Mouse (Mus musculus): Measurements from ENCODE around the gene Zfp865. TPM values are rescaled to one million over a fixed set of nuclear protein-coding genes. Genes with fewer than 3 reads are reported as not detected.

Gene Zfp865
- total and polyA plus RNA-seq, 3 experiments, result 4.0 to 21.0 (median 12.3) TPM

DNA sequence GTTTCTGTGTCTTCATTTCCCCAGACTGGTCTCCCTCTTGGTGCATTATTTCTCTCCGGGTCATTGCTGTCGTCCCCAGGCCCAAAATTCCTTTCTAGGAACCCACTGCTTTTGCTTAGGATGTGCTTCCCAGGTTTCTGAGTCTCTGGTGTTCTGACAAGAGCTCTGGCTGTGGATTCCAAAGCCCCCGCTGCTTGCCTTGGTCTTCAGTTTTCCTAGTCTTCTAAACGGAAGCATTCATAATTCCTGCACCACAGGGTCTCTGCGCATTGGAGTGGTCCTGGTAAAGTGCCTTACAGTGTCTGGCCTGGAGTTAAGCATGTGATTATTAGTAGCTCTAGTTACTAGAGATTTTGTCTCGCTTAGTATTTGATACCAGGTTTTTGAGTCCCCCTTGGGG, 60.6 kb downstream of the Zfp865 start:
- dilution Hi-C loops (cut with MboI; ENCODE audit: extremely low pct_ligation_motif_present, extremely low pct_unique_long_range_greater_than_20kb, low sequenced_read_pairs) (no loop called here), in situ Hi-C loops (cut with MboI; ENCODE audit: low pct_ligation_motif_present, low pct_unique_long_range_greater_than_20kb, low sequenced_read_pairs) (no loop called here)
- no peak for DNase-seq (ENCODE audit: extremely low read depth)

GRCm38 (mm10) chr7:5081241-5081640, 61.1 kb downstream of the Zfp865 start:
- Histone ChIP-seq H3K4me3 (replicated peaks in 1 of 3; ENCODE audit: low read depth in 2 of 3, low read length in 2 of 3, poor library complexity in 1 of 3) (peak overlapping the region; percentile 93 to 100 (median 99)), H3K27ac (ENCODE audit: insufficient read depth, low read depth) (no peak overlapping the region), H3K4me2 (ENCODE audit: insufficient read depth, low read depth, poor library complexity, severe bottlenecking) (peak overlapping the region; percentile 83), H3K9ac (ENCODE audit: insufficient read depth, low read depth) (peak overlapping the region; percentile 98), H3K79me2 (replicated peaks; ENCODE audit: control insufficient read depth, extremely low read depth, insufficient read depth, poor library complexity, severe bottlenecking) (peaks cover 63% of the 10 kb centered on the region), H3K36me3 (replicated peaks in 1 of 2; ENCODE audit: control insufficient read depth in 1 of 2, insufficient read depth in 1 of 2, low read length in 1 of 2) (peaks cover 33 to 53% of the 10 kb centered on the region in 2 experiments), H3K4me1 (ENCODE audit: control insufficient read depth in 1 of 2, insufficient read depth in 2 of 2) (peaks cover 9 to 49% of the 10 kb centered on the region in 2 experiments), H3K9me3 (replicated peaks; ENCODE audit: low read length) (no peaks in the 10 kb centered on the region), H3K27me3 (replicated peaks) (no peaks in the 10 kb centered on the region)
- TF ChIP-seq SIN3A (IDR thresholded peaks at IDR 0.05; ENCODE audit: low read length) (no peak; the same call in 1 of the 2 replicates), CHD1 (IDR thresholded peaks at IDR 0.05; ENCODE audit: low read depth, low read length) (0 out of 2 replicates have a peak, but pooled peaks have one; percentile 14), CTCF (conservative IDR thresholded peaks at IDR 0.05 in 1 of 2, IDR thresholded peaks at IDR 0.05 in 1 of 2; ENCODE audit: low read depth in 2 of 2, low read length in 2 of 2) (no peak), EP300 (IDR thresholded peaks at IDR 0.05; ENCODE audit: low read length) (no peak), POLR2A (IDR thresholded peaks at IDR 0.05; ENCODE audit: low read depth, low read length) (0 out of 2 replicates have a peak, but pooled peaks have one; percentile 4)
- dilution Hi-C loops (cut with MboI; ENCODE audit: extremely low pct_ligation_motif_present, extremely low pct_unique_long_range_greater_than_20kb, low sequenced_read_pairs) (no loop called here), in situ Hi-C loops (cut with MboI; ENCODE audit: low pct_ligation_motif_present, low pct_unique_long_range_greater_than_20kb, low sequenced_read_pairs) (no loop called here)
- DNase-seq (ENCODE audit: extremely low read depth), result no peak

More for the DNA sequence above, 60.6 kb downstream of the Zfp865 start:
- H3K9ac ChIP-seq (ENCODE audit: insufficient read depth, low read depth), result peak overlapping the region; percentile 98
- no peaks in the 10 kb centered on the region for H3K27me3 ChIP-seq (replicated peaks)
- H3K4me3 ChIP-seq (replicated peaks in 1 of 3; ENCODE audit: low read depth in 2 of 3, low read length in 2 of 3, poor library complexity in 1 of 3), result peak overlapping the region; percentile 93 to 100 (median 99)
- TF ChIP-seq ZNF384 (IDR thresholded peaks at IDR 0.05; ENCODE audit: low read depth, low read length) (no peak), MAFK (IDR thresholded peaks at IDR 0.05; ENCODE audit: insufficient replicate concordance, low read length) (no peak), CHD2 (IDR thresholded peaks at IDR 0.05; ENCODE audit: low read length) (no peak), PAX5 (IDR thresholded peaks at IDR 0.05; ENCODE audit: low read length) (no peak), POLR2A (IDR thresholded peaks at IDR 0.05; ENCODE audit: low read depth, low read length) (0 out of 2 replicates have a peak, but pooled peaks have one; percentile 9)
- peak overlapping the region; percentile 94 for H3K27ac ChIP-seq (ENCODE audit: insufficient read depth, low read depth)
- peaks cover 61% of the 10 kb centered on the region for H3K79me2 ChIP-seq (replicated peaks; ENCODE audit: control insufficient read depth, extremely low read depth, insufficient read depth, poor library complexity, severe bottlenecking)
- peaks cover 32 to 52% of the 10 kb centered on the region in 2 experiments for H3K36me3 ChIP-seq (replicated peaks in 1 of 2; ENCODE audit: control insufficient read depth in 1 of 2, insufficient read depth in 1 of 2, low read length in 1 of 2)
- no peaks in the 10 kb centered on the region for H3K9me3 ChIP-seq (replicated peaks; ENCODE audit: low read length)
- peak overlapping the region; percentile 83 for H3K4me2 ChIP-seq (ENCODE audit: insufficient read depth, low read depth, poor library complexity, severe bottlenecking)
- peaks cover 9 to 47% of the 10 kb centered on the region in 2 experiments for H3K4me1 ChIP-seq (ENCODE audit: control insufficient read depth in 1 of 2, insufficient read depth in 2 of 2)

DNA sequence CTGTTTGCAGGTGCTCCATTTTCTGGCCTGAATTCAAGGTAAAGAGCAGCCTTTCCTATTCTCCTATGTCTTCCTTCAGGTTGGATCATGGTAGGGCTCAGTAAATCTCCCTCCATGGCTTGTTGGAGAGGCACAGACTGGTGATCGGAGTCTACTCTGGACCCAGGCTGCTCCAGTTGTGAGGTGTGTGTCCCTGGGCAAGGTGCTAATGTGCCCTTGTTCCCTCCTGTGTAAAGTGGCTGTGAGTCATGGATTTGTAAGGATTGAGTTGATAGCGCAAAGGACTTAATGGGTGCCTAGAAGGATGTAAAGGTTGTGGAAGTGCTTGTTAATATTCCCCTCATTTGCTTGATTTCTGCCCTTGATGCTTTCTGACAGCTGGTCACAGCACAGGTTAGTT, 61.8 kb downstream of the Zfp865 start:
- Histone ChIP-seq H3K27ac (ENCODE audit: insufficient read depth, low read depth) (peak overlapping the region; percentile 95), H3K9me3 (replicated peaks; ENCODE audit: low read length) (no peaks in the 10 kb centered on the region), H3K27me3 (replicated peaks) (no peaks in the 10 kb centered on the region), H3K36me3 (replicated peaks in 1 of 2; ENCODE audit: control insufficient read depth in 1 of 2, insufficient read depth in 1 of 2, low read length in 1 of 2) (peaks cover 29 to 52% of the 10 kb centered on the region in 2 experiments), H3K79me2 (replicated peaks; ENCODE audit: control insufficient read depth, extremely low read depth, insufficient read depth, poor library complexity, severe bottlenecking) (peaks cover 64% of the 10 kb centered on the region), H3K4me3 (replicated peaks in 1 of 3; ENCODE audit: low read depth in 2 of 3, low read length in 2 of 3, poor library complexity in 1 of 3) (peak overlapping the region; percentile 93 to 100 (median 99)), H3K4me1 (ENCODE audit: control insufficient read depth in 1 of 2, insufficient read depth in 2 of 2) (peaks cover 12 to 48% of the 10 kb centered on the region in 2 experiments), H3K9ac (ENCODE audit: insufficient read depth, low read depth) (peak overlapping the region; percentile 98), H3K4me2 (ENCODE audit: insufficient read depth, low read depth, poor library complexity, severe bottlenecking) (peak overlapping the region; percentile 83)
- no peak for DNase-seq (ENCODE audit: extremely low read depth)
- in situ Hi-C loops (cut with MboI; ENCODE audit: low pct_ligation_motif_present, low pct_unique_long_range_greater_than_20kb, low sequenced_read_pairs) (no loop called here), dilution Hi-C loops (cut with MboI; ENCODE audit: extremely low pct_ligation_motif_present, extremely low pct_unique_long_range_greater_than_20kb, low sequenced_read_pairs) (no loop called here)
- TF ChIP-seq USF2 (conservative IDR thresholded peaks at IDR 0.05; ENCODE audit: low read depth, low read length) (no peak), POLR2AphosphoS2 (IDR thresholded peaks at IDR 0.05; ENCODE audit: low read depth, low read length) (no peak), UBTF (IDR thresholded peaks at IDR 0.05; ENCODE audit: low read depth, low read length) (no peak)
